Mouse (Mus musculus): ENCODE measurements at regions not wholly inside any gene's neighbourhood (a gene's known extent, or its start where the extent isn't known, plus 50 kb on each side); places are given as distances from the start of the nearest gene placed in this dataset.

DNA sequence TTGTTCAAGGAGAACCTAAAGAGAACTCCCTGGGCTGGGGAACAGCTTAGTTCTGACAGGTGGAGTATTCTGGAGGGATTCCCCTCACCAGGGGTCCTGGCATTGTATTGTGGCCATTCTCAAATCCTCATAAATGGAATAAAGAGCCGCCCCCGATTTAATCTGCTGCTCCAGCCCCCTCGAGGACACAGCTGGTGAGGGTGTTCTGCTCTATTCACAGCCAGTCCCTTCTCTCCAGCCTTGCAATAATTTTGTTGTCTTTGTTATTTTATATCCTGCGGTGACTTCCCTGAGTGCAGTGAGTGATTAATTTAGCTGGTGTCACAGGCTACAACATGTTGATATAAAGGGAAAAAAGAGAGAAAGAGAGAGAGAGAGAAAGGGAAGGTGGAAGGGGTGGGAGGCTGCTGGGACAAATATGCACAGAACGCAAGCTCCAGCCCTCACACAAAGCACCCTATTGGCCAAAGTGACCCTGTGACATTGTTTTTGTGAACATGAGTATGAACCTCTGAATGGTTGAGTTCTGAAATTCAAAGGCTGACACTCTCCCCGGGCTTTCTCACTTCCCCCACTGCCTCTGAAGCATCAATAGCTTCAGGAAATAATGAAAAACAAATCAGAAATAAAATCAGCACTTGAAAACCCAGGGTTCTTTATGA, 194.2 kb upstream of the Veph1 start:
- no peak for TF ChIP-seq CTCF (IDR thresholded peaks at IDR 0.05; ENCODE audit: low read depth)
- TF ChIP-seq EP300 (IDR thresholded peaks at IDR 0.05; ENCODE audit: low read depth) = no peak

All from heart, postnatal 0 days (tissue).